Mouse (Mus musculus): ENCODE data around the gene Gm4131.

Gm4131 gene

DNA sequence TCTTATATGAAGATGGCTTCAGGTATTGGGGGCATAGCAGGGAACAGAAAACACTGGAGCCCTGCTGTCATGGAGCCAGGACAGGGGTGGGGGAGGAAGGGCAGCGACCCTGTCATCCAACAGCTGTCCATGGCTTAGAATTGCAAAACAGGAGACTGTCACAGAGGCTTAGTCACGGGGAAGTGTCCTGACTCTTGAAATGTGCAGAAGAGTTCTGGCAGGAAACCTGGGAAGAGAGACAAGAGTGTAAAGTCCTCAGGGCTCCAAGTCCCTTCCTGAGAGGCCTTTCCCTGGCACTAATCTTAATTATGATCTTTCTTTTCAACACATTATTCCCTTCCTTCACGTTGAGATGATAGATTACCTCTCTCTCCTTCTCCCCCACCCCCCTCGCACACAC, 16.6 kb downstream of the Gm4131 start:
- no peak for DNase-seq (ENCODE audit: low read depth, low spot score)

DNA sequence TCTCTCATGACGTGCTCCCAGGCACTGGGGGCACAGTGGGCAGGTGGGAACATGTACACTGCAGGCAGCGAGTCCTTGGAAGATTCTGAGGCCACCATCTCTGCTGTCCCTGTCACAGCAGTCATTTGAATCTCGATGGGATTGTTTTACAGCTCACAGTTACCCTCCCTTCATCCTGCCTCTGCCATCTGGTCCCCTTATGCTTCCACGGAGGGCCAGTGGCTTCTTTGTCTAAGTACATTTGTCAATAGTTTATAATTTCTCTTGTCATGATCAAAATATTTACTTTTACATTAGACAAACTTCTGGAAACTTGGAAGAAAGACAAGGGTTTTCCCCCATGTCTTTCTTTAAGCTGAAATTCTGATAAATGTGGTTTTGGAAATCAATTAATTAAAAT, 20.0 kb downstream of the Gm4131 start:
- DNase-seq (ENCODE audit: low read depth, low spot score): no peak

DNA sequence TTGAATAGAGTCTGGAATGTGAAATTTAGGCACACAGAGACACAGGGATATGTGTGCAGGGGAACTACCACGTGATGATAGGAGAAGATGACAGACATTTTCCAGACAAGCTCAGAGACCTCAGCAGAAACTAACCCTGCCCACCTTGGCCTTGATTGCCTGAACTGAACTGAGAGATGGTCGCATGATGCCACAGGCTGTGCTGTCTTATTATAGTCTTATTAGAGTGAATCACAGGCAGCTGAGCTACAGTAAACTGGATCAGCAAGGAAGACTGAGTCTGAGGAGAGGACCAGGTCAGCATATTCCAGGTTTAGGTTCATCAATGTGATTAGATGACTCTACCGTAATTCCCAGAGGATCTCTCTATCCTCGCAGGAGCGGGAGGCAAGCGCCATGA, 20.4 kb downstream of the Gm4131 start:
- DNase-seq (ENCODE audit: low read depth, low spot score): no peak

DNA sequence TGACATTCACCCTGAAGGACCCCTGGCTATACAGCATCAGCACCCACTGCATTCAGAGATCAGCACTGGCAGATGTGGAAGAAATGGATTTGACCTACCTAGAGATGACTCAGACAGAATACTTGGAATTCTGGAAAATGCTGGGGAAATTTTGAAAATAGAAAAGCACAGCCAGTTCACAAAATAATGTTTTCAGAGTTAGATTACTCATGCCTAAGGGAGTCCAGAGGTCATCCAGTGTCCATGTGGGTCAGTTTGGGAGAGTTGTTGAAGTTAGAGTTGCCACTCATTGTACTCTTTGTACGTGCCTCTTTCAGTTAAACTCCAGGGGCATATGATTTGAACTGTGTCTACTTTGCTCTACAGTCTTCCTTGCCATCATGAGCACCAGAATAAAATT, 25.0 kb downstream of the Gm4131 start:
- no peak for DNase-seq (ENCODE audit: low read depth, low spot score)

DNA sequence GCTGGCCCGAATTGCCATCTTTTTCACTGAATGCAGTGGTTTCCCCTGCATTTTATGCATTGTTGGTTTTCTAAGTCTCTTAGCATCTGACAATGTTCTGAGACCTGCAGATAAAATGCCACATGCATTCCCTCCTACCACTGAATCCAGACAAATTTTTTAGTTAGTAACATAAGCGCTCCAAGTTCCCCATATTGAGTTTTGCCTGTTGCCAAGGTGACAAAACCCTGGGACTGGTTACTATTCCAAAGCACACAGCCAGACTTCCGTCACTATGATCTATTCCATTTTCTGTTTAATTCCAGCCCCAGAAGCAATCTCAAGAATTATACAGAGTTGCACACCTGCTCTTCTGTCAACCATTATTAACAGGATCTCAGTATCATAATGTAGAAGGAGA, 26.9 kb downstream of the Gm4131 start:
- DNase-seq (ENCODE audit: low read depth, low spot score): peak; percentile 55

DNA sequence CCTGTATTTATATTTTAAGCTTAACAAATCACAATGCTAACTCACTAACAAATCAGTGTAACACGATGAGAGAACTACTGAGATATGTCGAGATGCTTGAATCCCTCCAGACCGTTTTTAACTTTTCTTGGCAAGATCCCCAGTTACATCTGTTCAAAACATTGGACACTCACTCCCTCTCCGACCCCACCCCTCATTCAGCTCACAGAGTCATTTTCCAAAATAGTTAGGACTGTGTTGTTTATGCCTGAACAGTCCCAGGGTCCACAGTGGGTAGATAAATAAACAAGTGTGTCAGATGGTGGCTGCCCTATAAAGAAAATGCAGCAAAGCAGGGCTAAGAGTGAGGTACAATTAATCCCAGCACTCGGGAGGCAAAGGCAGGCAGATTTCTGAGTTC, 29.7 kb downstream of the Gm4131 start:
- no peak for DNase-seq (ENCODE audit: low read depth, low spot score)

DNA sequence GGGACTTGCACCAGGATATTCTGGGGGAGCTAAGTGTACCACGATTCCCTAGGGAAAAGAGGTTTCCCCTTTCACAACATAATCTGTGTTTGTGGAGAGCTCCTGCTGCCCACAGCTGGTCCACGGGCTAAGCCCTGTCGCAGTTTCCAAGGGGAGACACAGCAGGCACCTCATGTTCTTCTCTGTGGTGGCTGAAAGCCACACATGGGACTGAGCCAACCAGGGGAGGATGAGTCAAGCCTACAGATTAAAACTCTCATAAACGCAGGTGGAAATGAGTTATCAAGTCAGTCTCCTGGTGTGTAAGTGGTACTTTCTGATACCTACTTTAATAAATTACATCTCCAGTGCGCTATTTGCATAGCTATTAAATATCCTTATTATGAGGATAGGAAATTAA, 30.6 kb downstream of the Gm4131 start:
- DNase-seq (ENCODE audit: low read depth, low spot score): no peak

DNA sequence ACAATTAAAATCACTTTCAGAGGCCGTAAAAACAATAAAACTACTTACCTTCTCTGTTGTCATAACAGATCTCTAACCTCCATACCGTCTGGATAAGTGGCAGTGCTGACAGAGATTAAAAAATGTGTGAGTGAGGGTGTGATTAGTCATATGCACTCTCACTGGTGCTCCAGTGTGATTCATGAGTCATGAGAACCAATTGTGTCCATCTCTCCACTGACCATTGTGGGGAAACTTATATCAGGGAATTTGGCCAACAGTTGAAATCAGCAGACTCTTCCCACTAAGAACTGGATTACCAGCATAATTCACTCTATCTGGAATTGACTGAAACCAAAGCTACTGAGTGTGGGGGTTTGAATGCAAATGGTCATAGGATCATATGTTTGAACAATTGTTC, 35.8 kb downstream of the Gm4131 start:
- no peak for DNase-seq (ENCODE audit: low read depth, low spot score)

DNA sequence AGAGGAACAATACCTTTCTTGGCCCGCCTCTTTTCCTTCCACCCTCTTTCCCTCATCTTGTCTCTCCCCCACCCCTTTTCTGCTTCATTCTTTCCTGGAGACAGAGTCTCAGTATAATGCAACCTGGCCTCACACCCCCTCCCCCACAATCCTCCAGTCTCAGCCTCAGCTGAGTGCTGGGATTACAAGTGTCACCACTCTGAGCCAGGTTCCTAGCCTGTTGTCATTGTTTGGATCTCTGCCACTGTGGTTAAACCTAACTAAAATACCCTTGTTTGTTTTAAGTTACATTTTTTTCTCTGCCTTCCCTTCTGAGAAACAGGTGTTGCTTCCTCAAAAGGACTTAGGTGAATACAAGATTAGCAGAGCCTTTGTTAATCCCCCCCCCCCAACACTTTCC, 53.9 kb downstream of the Gm4131 start:
- DNase-seq (ENCODE audit: low read depth, low spot score): no peak

DNA sequence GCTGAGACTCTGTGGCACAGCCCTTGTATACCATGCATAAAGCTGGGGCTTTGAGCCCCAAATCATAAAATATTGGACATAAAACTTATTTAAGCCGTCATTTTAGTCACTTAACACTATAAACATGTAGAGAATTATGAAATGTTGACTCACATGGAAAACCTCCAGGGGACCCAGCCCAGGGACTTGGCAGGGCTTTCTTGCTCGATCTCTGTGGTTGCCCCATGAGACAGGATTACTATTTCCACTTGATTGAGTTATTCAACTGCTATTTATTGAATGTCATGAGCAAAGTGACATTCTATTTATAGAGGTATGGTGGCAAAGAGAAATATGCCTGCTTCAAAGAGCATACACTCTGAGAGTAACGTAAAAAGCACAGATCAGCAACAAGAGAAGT, 57.4 kb downstream of the Gm4131 start:
- DNase-seq (ENCODE audit: low read depth, low spot score): no peak

DNA sequence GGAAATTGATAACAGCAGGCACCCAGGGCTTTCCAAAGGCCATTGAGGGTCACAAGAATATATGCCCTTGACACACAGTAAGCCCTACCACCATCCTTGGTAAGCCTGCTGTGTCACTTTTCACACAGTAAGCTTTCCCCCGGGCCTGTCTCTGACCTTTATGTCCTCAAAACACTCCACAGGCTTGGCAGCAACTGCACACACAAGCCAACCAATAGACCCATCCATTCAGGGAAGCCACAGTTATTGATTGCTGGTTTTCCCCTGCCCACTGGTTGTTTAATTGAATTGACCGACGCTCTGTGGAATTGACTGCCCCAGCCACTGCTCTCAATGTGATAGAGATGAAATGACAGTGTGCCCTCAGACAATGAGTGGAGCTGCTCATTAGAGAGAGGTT, 60.5 kb downstream of the Gm4131 start:
- DNase-seq (ENCODE audit: low read depth, low spot score): no peak

DNA sequence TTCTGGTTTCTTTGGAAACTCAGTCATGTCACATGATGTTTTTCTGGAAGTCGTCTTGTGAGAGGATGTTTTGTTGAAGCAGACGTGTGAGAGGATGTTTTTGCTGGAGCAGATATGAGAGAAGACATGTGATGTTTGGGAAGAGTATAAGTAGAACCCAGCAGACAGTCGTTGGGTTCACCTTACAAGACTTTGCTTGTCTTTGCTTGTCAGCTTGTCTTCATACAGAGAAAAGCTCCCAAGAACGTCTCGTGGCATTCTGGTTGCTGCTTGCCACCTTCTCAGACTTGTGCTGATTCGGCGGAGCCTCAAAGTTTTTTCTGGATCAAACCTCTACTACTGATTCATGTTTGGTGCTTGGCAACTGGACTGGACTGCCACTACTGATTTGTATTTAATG, 69.3 kb downstream of the Gm4131 start:
- DNase-seq (ENCODE audit: low read depth, low spot score): no peak

DNA sequence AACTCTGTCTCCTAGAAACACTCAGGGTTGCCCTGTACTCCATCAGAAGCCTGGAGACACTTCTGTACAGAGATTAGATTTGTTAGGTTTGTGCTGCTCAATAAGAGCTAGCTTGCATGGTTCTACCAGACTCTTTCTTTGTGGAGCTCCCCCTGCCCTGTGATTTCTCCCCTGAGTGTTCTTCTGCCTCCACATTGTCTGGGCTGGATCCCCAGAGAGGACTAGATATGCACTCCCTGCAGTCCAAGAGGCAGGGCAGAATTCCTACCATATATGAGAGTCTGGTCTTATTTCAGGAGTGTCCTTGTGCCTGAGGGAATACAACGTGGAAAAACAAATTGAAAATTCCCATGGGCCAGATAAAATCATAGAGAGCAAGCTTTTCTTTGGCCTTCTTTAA, 70.2 kb downstream of the Gm4131 start:
- no peak for DNase-seq (ENCODE audit: low read depth, low spot score)

DNA sequence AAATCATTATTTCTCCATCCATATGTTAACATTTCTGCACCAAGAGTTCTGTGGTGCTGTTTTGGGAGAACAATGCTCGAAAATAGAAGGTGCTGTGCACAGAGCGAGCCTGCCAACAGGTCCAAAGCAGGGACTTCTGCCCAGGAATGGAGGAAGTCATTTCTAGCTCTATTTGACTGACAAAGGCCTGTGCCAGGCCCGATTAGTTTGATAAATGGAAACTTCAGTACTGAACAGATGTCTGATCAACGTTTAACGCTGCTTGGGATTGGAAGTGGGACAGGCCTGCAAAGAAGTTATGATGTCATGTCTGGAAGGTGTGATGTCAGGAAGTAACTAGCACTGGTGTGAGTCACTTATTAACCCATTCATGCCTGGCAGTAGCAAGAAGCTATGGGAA, 73.3 kb downstream of the Gm4131 start:
- DNase-seq (ENCODE audit: low read depth, low spot score): peak; percentile 26

DNA sequence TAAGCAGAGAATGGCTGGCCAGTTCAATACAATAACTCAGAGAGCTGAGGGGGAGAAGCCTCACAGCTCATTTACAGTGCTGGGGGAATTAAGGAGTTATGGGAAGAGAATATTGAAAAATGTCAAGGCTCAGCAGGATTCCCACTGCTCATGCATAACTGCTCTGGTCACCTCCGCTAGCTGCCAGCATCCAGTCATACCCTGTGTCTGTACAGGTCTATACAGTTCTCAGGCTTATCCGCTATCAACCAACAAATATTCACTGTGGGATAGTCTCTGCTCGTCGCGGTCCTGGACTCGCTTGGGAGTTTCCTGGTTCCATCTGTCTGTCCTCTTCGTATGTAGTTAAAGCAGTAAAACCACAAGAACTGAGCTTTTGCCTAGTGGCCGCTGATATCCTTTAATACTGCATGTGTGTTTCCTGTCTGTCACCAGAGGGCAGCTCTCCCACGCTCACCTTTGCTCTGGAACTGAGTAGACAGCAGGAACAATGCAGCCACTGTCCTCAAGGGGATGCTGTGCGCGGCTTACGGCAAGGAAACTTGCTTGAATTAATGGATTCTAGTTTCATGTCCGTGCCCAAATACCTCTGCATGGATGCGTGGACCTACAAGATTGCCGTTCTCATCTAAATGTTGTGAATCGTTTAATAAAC, 74.4 kb downstream of the Gm4131 start:
- peak; percentile 78 for DNase-seq (ENCODE audit: low read depth, low spot score)

DNA sequence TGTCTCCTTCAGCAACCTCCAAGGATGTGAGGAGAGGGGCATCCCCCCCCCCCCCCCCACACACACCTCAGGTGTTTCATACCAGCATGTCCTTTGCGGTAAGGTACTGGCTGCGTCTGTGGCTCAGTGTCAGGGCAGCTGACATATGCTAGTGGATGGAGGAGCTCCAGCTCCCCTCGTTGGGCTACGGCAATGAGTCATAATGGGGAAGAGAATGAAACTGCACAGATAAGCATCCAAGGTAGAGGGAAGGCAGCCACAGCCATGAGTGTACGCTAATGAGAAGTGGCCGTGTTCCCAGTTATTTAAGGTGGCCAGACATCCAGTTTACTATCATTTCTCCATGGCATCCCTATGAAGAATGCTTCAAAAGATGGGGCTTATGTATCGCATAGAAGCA, 78.5 kb downstream of the Gm4131 start:
- no peak for DNase-seq (ENCODE audit: low read depth, low spot score)

DNA sequence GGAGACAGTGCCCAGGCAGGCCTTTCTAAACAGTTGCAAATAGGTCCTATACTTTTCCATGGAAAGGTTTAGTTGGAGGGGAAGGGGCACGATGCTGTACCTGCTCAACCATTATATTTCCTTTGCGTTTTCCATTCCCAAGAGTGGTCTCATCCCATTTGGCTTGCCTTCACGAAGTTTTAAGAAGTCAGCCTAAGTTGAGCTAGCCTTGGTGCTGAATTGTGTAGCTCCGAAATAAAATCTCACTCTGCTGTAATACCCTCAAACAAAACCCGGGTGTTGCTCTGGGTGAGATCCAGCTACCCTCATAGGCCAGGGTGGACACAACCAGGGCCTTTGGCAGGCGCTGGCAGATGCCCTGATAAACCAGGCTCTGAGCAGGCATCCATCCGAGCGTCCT, 85.3 kb downstream of the Gm4131 start:
- DNase-seq (ENCODE audit: low read depth, low spot score): no peak

DNA sequence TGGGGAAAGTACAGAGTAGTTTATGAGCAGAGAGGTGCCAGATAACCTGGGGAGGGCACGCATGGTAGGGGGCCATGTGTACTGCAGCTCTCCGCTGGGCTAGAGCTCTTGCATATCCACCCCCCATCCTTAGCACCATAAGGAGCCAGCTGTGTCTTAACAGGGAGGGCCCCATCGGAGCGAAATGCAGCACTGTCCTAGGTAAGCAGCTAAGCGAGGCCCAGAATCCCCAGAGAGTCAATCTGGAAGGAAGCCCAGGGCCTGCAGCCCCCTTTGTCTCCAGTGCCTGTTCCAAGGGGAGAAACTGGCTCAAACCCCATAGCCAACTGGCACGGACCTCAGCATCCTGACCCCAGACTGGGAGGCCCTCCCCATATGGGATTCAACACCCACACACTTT, 87.3 kb downstream of the Gm4131 start:
- DNase-seq (ENCODE audit: low read depth, low spot score): no peak

DNA sequence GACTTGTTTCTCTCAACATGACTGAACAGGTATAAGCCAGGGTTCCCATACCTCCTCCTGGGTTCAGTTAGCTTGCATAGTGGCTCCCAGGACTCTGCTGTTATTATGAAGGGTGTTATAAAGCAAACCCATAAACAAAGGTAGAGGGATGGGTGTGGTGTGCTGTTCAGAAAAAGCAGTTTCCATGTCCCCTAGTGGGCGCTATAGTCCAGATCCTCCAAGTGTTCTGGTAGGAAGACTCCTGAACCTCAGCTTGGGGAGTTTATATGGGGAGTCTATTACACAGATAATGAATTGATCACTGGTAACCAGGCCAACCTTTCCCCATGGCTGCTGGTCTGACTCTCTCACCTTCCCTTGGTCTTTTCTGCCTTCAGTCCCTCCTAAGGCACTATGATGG, 92.2 kb downstream of the Gm4131 start:
- DNase-seq (ENCODE audit: low read depth, low spot score): no peak

DNA sequence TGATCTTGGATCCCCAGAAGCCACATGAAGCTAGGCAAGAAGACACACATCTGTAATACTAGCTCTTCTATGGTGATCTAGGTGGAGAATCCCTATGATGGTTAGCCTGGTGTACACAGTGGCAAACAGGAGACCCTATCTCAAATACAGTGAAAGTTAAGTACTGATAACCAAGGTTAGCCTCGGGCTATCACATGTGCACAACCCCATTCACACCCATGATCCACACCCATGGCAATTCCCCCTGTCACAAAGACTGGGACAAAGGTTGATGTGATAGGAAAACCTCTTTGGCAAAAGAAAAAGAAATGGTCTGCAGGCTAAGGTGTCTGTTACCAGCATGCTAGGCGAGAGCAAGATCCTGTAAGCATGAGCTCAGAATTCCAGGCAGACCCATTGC, 94.7 kb downstream of the Gm4131 start:
- no peak for DNase-seq (ENCODE audit: low read depth, low spot score)

DNA sequence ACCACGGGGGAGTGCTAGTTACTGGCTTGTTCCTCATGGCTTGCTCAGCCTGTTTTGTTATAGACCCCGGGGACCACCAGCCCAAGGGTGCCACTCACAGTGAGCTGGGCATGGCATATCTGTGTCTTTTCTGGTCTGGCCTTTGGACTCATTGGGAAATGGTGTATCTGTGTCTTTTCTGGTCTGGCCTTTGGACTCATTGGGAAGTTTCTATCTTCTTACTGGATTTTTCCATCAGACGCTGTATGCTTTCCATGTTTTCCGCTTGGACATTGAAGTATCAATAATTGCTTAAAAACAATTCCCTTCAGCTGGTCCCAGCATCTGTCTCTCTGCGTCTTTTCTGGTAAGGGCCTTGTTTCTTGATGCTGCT, 98.0 kb downstream of the Gm4131 start:
- DNase-seq (ENCODE audit: low read depth, low spot score): no peak

DNA sequence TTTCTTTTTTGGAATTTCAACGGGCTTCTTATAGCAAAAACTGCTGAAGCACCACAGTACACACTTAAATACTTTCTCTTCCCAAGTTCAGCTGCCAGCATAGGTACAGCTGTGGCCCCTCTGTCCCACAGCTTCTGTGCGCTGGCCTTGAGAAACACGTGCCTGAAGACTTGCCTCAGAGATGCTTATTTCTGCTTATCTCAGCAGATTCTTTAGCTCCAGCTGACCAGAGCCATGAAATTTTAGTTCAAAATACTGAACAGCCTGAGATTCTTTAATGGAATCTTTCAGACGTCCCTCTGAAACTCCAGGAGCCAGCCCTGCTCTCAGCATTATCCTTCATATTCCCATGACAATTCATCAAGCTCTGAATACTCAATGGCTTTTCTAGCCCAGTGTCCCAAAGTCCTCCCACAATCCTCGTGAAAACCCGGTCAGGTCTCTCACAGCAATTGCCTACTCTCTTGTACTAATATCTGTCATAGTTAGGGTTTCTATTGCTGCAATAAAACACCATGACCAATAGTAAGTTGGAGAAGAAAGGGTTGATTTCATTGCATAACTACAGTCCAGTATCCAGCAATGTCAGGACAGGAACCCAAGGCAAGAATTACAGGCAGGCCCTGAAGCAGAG, 98.5 kb downstream of the Gm4131 start:
- no peak for DNase-seq (ENCODE audit: low read depth, low spot score)

DNA sequence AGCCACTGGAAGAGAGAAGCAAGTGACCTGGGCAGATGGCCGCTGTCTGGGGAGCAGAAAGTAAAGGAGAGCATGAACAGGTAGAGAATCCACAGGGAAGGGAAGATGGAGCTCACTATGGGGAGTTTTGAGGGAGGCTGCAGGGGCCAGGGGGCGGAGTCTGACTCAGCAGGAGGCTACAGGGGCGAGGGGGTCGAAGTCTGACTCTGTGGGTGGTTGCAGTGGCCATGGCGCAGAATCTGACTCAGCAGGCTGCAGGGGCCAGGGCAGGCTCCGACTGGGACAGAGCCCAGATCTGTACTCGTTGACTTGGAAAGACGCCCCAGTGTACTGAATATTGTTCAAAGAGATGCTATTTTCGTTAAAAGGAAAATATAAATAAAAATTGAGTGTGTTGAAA, 101.8 kb downstream of the Gm4131 start:
- DNase-seq (ENCODE audit: low read depth, low spot score): no peak

DNA sequence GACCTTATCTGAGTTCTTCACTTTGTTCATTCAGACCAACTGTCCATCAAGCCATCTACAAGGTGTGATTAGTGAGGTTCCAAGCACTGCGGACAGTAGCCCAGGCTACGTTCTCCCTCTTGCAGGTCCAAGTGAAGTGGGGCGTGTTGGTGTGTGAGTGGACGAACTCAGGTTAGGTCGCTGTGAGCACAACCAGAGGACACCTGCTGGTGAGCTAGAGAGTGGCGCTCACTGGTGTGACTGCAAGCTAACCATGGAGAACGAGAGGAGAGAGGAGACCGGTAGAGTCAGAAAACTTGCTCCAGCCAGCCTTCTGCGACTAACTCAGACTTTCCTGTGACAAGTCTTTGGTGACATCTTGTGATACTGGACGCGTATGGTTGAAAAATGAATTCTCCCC, 107.2 kb downstream of the Gm4131 start:
- DNase-seq (ENCODE audit: low read depth, low spot score): no peak
